Mouse (Mus musculus) gastrocnemius, adult 18-20 months (tissue): ENCODE measurements at regions not wholly inside any gene's neighbourhood (a gene's known extent, or its start where the extent isn't known, plus 50 kb on each side); places are given as distances from the start of the nearest gene placed in this dataset.

Experiments
- DNase-seq: peaks from one replicate; pipeline ENCODE4 v3.0.0; 2021; ENCODE audit warnings: low spot score

GRCm38 (mm10) chr5:149908376-149909078 lies 109.9 kb upstream of the Rxfp2 start:
- no peak for DNase-seq

GRCm38 (mm10) chr5:149909108-149909739 lies 109.3 kb upstream of the Rxfp2 start:
- DNase-seq: no peak

- no peak for DNase-seq
Observed at GRCm38 (mm10) chr5:149909971-149910370, 108.5 kb upstream of the Rxfp2 start.

- DNase-seq: no peak
Observed at GRCm38 (mm10) chr5:149911968-149912367, 106.5 kb upstream of the Rxfp2 start.

- no peak for DNase-seq
Observed at GRCm38 (mm10) chr5:149915761-149916160, 102.7 kb upstream of the Rxfp2 start.

- no peak for DNase-seq
Observed at GRCm38 (mm10) chr5:149917374-149917773, 101.1 kb upstream of the Rxfp2 start.

GRCm38 (mm10) chr5:149919097-149919496 lies 99.4 kb upstream of the Rxfp2 start:
- DNase-seq: no peak

- DNase-seq: no peak
Observed at GRCm38 (mm10) chr5:149920326-149920725, 98.1 kb upstream of the Rxfp2 start.

- no peak for DNase-seq
Observed at GRCm38 (mm10) chr5:149924501-149924900, 94.0 kb upstream of the Rxfp2 start.

GRCm38 (mm10) chr5:149926786-149927185 lies 91.7 kb upstream of the Rxfp2 start:
- DNase-seq: no peak

- DNase-seq: no peak
Observed at GRCm38 (mm10) chr5:149931574-149932161, 86.8 kb upstream of the Rxfp2 start.

GRCm38 (mm10) chr5:149932220-149932619 lies 86.3 kb upstream of the Rxfp2 start:
- DNase-seq: no peak

- DNase-seq: no peak
Observed at GRCm38 (mm10) chr5:149945651-149946050, 72.8 kb upstream of the Rxfp2 start.

- DNase-seq: peak; percentile 31
Observed at GRCm38 (mm10) chr5:149947491-149947890, 71.0 kb upstream of the Rxfp2 start.

GRCm38 (mm10) chr5:149956931-149957330 lies 61.5 kb upstream of the Rxfp2 start:
- no peak for DNase-seq

- DNase-seq: no peak
Observed at GRCm38 (mm10) chr5:149961178-149961577, 57.3 kb upstream of the Rxfp2 start.

GRCm38 (mm10) chr5:149964748-149965147 lies 53.7 kb upstream of the Rxfp2 start:
- no peak for DNase-seq
